Mouse (Mus musculus): Measurements from ENCODE around the gene Ranbp9. TPM values are rescaled to one million over a fixed set of nuclear protein-coding genes. Genes with fewer than 3 reads are reported as not detected.

Ranbp9 gene
- total RNA-seq (2021) = 10 to 100 TPM; 48.6 to 51.2 TPM
- long read RNA-seq, experiment 1, transcript Ranbp9-201 (14 exons, 3,371 nt) = major isoform, 46 of 56 reads
- long read RNA-seq, experiment 1, partial matches to known transcripts = 2 of 56 reads
- long read RNA-seq, experiment 1, other reads (novel, unspliced or antisense) = 7 of 56 reads
- long read RNA-seq, experiment 2, transcript Ranbp9-201 (14 exons, 3,371 nt) = major isoform, 54 of 69 reads
- long read RNA-seq, experiment 2, partial matches to known transcripts = 3 of 69 reads
- long read RNA-seq, experiment 2, other reads (novel, unspliced or antisense) = 12 of 69 reads

DNA sequence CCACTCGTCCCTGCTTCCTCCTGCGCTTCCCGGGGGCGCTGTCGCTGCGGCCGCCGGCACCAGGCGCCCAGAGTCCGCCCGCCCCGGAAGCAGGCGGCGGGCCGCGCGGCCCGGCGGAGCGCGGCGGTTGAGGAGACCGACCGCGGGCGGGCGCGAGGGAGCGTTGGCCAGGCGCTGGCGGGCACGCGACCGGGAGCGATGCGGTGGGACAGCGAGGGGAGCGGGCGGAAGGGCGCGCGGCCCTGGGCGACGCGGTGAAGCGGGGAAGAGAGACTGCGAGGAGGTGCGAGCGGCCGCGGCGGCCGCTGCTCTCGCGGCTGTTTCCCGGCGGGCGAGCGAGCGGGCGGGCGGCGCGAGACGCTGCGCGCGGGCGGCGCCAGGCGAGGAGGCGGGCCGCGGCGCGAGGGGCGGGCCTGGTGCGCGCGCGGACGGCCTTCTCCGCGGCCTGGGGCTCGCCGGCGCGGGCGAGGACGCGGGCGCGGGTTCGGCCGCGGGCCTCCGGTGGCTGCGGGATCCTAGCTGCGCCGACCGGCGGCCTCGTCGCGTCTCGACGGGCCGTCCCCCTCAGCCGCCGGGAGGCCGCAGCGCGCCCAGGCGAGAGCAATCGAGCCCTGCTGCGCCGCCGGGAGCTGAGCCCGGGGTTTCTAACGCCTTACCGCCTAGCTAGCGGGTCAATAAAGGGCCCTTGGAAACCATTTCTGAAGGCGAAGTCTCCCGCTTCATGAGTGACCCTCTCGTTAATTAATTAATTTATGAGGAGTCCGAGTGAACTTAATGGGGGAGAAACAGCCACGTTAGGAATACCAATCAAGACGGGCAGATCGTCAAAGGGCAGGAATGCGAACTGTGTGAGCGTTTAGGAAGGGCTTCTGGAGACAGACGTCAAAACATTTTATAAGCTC is at the start of gene Ranbp9:
Gene Ranbp9, minus strand, starts transcription at position 326 of the 902 bp plus-strand sequence.
- TF ChIP-seq CTCF (IDR thresholded peaks at IDR 0.05) = peak; percentile 43
- peak within 1 kb of the TSS; percentile 97 for H3K4me3 ChIP-seq
- DNase-seq = peak; percentile 90
- peak within 1 kb of the TSS; percentile 98 for H3K27ac ChIP-seq
- intact Hi-C loops (cut with DNase I) = loop anchor here (5.0 to 10.0 kb wide), 5 partner anchors 41 to 306 kb away; partner anchors contain the start of genes Mcur1, Nol7 and Tbc1d7

DNA sequence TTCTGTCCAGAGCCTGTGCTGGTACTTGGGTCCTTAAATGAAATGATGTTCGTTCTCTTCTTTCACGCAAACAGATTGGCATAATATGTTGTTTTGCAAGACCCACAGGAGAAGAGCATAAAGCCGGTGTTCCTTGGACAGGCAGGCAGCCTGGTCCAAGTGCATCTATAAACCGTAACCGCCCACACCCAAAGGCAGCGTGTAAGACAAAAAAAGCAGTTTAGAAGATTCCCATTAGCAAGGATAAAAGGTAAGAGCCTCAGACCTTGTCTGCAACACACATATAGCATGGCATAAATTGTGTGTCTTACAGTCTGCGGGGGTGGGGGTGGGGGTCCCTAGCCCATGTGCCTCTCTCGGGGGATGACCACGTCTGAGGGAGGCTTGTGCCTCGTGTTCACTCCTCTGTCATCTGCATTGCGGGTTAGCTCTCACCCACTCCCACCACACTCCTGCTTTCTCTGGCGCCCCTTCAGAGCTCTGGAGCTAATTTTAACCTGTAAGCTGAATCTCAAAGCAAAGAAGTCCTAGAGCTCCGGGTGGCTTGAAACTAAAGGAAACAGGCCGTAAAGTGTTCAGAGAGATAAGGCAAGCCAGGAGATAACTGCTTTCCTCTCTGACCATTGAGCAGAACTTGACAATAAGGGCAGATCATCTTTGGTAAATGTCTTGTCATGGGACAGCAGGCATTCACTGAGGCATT is 49.2 kb upstream of the Ranbp9 start:
- Histone ChIP-seq H3K4me3 (peak overlapping the region; percentile 50), H3K27ac (peak overlapping the region; percentile 81)
- TF ChIP-seq CTCF (IDR thresholded peaks at IDR 0.05) = no peak
- intact Hi-C loops (cut with DNase I) = no loop called here
- peak; percentile 43 for DNase-seq

DNA sequence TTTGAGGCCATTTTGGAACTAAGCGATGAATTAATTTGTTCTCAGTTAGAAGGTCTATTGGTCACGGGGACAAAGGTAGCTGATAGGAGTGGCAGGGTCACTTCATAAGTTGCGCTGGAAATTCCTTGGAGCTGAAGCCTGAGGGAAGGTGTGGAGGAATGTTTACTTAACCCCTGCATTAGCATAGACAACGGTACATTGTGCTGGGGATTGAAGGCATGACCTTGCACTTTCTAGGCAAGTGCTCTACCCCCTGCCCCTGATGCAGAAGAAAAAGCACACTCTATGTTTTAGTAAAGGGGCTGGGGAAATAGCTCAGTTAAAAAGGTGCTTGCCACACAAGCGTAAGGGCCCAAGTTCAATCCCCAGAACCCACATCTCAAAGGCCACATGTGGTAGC is 45.2 kb upstream of the Ranbp9 start:
- intact Hi-C loops (cut with DNase I) = no loop called here
- H3K4me3 ChIP-seq = no peak overlapping the region
- no peak for TF ChIP-seq CTCF (IDR thresholded peaks at IDR 0.05)
- H3K27ac ChIP-seq = peak overlapping the region; percentile 85; the same call in 1 of the 2 replicates
- no peak for DNase-seq

DNA sequence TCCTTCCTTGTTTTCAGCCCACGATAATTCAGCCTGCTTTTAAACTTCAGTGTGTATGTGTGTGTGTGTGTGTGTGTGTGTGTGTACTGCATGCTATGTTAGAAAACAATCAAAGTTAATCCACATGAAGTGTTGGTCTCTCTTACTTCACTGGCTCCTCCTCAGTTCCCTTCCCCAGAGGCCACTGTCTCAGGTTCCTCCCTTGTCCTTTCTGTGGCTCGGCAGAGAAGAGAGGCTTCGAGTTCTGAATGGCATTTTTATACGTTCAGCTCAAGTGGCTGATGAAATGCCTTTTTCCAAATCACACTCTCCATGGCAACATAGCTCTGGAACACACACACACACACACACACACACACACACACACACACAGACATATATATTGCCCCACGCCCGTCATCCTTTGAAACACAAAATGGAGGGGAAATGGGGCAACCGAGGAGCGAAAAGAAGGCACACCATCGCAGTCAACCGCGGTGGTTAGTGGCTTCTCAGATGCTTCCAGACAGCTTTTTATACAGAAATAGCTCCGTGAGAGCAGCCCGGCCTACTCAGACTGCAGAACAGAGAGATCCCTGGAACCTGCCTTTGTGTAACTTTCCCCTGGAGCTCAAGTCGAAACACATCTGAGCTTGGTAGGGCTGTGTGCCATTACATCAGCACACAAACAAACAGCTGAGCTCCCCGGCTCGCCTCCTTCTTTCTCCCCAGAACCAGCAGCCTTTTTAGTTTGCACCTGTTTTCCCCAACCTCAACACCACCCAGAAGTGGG is 44.5 kb upstream of the Ranbp9 start:
- Histone ChIP-seq H3K4me3 (no peak overlapping the region), H3K27ac (peak overlapping the region; percentile 85)
- no peak for DNase-seq
- intact Hi-C loops (cut with DNase I) = no loop called here
- no peak for TF ChIP-seq CTCF (IDR thresholded peaks at IDR 0.05)

DNA sequence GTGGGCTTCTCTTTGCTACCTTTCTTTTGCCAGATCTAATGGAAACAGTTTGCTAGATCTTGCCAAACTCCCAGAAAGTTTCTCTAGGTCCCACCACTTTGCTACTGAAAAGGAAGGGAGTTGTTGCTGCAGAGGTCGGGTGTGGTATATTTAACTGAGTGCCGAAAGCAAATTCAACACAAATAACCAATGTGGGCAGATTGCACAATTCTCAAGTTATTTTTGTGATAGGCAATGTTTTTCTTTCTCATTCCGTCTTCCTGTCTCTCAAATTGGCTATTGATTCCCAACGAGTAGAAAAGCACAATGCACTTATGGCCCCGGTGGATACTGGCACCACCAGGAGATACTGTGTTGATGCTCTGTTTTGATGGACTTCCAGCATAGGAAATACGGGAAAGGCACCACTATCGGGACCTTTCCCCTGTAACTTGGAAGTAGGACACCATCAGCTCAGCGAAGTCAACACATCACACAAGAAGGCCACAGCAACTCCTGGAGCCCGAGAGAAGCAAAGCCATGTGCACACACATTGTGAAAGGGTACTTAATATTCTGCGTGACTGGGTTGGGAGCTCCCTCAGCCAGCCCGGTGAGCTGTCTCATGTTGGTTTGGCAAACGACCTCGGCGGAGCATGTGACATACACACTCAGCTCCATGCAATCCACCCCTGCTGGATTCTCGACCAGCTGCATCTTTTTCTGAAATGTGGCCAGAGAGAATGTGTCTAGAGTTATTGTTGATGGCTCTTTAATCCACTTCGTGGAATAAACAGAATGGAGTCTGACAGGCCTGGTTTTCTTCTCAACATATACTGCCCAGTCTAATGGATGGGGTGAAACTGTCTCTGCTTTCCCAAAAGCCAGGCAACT is 43.6 kb upstream of the Ranbp9 start:
- TF ChIP-seq CTCF (IDR thresholded peaks at IDR 0.05) = no peak
- peak overlapping the region; percentile 85 for H3K27ac ChIP-seq
- intact Hi-C loops (cut with DNase I) = loop anchor here (5.0 kb wide), 1 partner anchor 42 kb away; the partner anchor contains the start of gene Ranbp9
- peak overlapping the region; percentile 40 for H3K4me3 ChIP-seq
- peak; percentile 77 for DNase-seq

DNA sequence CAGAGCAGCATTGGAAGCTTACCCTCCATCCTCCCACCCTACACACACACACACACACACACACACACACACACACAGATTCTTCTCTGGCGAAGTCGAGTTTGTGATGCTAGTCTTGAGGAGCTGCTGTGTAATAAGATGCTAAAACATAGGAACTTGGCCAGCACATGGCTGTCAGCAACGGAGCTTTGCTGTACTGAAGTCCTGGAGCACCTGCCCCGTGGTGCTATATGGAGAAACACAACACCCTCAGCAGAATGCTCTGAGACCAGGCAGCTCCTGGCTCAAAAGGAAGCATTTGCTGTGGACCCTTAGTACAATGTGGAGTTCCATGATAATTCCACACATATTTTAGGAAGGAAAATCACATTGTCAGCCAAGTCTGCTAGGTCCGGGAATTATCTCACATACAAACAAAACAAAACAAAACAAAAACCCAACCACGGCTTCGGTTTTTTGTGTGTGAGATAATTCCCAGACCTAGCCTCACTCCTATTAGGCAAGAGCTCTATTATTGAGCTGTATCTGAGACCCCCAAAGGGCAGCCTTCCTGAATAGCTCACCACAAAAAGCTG is 42.9 kb upstream of the Ranbp9 start:
- peak overlapping the region; percentile 40 for H3K4me3 ChIP-seq
- no peak for TF ChIP-seq CTCF (IDR thresholded peaks at IDR 0.05)
- DNase-seq = no peak
- H3K27ac ChIP-seq = peak overlapping the region; percentile 85
- intact Hi-C loops (cut with DNase I) = loop anchor here (5.0 kb wide), 1 partner anchor 42 kb away; the partner anchor contains the start of gene Ranbp9

DNA sequence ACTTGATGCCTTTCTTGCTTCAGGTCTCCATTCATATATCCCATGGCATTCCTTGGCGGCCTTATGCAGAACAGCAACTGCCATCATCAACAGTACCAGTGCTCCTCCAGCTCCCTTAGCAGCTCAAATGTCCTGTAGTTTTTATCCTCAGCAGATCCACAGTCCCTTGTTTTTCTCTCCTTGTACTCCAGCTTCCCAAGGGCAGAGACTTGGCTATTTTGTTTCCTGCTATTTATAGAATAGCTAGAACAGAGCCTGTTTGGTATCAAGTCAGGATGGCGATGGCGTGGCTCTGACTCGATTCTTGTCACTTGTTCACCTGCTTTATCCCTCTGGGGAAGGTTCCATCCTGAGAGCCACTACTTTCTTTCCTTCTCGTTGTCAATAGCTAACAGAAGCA is 40.9 kb upstream of the Ranbp9 start:
- H3K4me3 ChIP-seq = peak overlapping the region; percentile 40
- no peak for TF ChIP-seq CTCF (IDR thresholded peaks at IDR 0.05)
- no peak for DNase-seq
- intact Hi-C loops (cut with DNase I) = loop anchor here (5.0 kb wide), 1 partner anchor 40 kb away; the partner anchor contains the start of gene Ranbp9
- H3K27ac ChIP-seq = peak overlapping the region; percentile 77

DNA sequence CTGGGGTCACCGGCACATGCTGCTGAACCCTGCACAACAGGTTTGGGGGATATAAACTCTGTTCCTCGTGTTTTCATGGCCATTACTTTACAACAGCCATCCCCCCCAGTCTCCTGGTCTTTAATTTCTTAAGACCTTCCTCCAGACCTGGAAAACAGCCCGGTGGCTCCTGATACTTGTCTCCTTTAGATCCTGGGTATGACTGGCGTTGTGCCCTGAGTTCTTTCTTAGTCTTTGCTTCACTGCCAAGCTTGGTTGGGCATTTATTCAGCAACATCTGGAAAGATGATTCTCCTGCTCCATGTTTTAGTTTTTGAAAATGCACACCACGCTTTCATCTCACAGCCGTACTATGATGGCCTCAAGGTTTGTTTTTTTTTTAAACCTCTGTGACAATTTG is 38.2 kb upstream of the Ranbp9 start:
- DNase-seq = peak; percentile 34

DNA sequence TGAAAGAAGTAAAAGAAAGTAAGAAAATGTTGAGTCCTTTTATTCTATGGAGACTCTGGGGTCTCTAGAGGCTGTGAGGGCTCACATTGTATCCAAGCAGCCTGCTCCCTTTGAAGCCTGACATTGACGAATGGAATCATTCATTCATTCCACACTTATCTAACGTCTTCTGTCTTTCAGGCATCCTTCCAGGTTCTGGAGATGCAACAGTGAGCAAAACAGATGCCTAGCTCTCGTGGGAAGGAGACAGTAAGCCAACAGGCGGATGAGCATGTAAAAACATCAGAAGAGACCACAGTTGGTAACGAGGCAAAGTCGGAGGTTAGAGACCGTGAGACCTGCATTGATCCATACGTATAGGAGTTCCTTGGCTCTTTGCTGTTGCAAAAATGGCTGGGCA is 36.3 kb upstream of the Ranbp9 start:
- TF ChIP-seq CTCF (IDR thresholded peaks at IDR 0.05) = no peak
- DNase-seq = no peak
- intact Hi-C loops (cut with DNase I) = no loop called here
- no peak overlapping the region for H3K4me3 ChIP-seq
- H3K27ac ChIP-seq = peak overlapping the region; percentile 40; the same call in 1 of the 2 replicates

More for the DNA sequence above, 38.2 kb upstream of the Ranbp9 start:
- H3K4me3 ChIP-seq = no peak overlapping the region
- TF ChIP-seq CTCF (IDR thresholded peaks at IDR 0.05) = no peak
- intact Hi-C loops (cut with DNase I) = no loop called here
- no peak overlapping the region for H3K27ac ChIP-seq

DNA sequence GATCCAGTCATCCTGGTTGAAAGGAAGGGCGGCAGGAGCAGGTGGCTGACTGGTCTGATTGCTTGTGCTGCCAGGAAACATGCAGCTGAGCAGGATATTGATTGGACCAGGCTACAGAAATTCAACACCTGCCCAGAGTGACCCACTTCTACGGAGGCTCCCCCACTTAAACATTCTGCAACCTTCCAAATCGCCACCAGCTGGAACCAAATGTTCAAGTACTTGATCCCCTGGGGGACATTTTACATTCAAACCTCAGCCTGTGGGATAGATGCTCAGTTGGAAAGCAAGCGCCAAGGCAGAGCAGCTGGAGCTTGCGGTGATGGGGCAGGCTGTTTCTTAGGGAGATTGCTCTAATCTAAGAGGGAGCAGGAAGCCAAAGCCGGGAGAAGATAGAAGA is 35.8 kb upstream of the Ranbp9 start:
- intact Hi-C loops (cut with DNase I) = no loop called here
- H3K4me3 ChIP-seq = no peak overlapping the region
- DNase-seq = no peak
- 0 out of 2 replicates have a peak overlapping the region, but pooled peaks have one; percentile 40 for H3K27ac ChIP-seq
- no peak for TF ChIP-seq CTCF (IDR thresholded peaks at IDR 0.05)

Data from gastrocnemius, adult 2 months (tissue).